ENCODE assay signal across 19 mouse cellular contexts in the genomic region with DNA sequence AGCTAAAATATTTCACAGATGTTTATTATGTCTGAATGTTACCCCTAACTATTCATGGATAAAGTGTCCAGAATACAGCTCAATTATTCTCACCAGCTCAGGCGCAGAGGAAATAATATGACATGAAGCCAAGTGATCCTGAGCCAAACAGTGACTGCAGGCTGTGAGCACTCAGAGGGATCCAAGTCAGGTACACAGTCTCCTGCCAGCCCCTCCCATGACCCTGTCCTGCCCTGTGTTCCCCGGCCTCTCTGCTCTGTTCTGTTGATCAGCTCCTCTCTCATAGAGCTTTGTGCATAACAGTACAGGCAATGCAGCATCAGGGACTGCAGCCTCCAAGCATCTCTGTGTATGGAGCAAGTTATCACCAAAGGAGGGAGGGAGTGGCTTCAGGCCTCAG.
DNase-seq lines count a peak whose midpoint lies in the region; ATAC-seq lines count a peak whose summit lies in the region.
"Had no signal": no experiment of that assay in that cellular context is flagged by ENCODE, and none has a peak within 500 bp of the region (broad histone marks: within the 10 kb centered on the region; RNA-seq: fewer than 3 reads in every experiment).

No protein-coding gene starts in this region.

- H3K27me3 ChIP-seq in heart, embryonic 11.5 days (ENCODE audit: control insufficient read depth, insufficient read depth, low read length) = no peaks in the 10 kb centered on the region
- H3K27me3 ChIP-seq in forebrain, embryonic 10.5 days (ENCODE audit: poor library complexity, severe bottlenecking) = no peaks in the 10 kb centered on the region
- H3K27me3 ChIP-seq: CH12.LX; hindbrain, embryonic 13.5 days; megakaryocyte, embryonic 14.5 days had no signal

- no peaks in the 10 kb centered on the region for H3K9me3 ChIP-seq in heart, embryonic 11.5 days (replicated peaks; ENCODE audit: control insufficient read depth, low read length)
- H3K9me3 ChIP-seq in forebrain, embryonic 10.5 days = no peaks in the 10 kb centered on the region
- H3K9me3 ChIP-seq: hindbrain, embryonic 13.5 days; limb, embryonic 10.5 days had no signal

- H3K36me3 ChIP-seq in heart, embryonic 11.5 days (ENCODE audit: control insufficient read depth, insufficient read depth, low read length) = no peaks in the 10 kb centered on the region
- no peaks in the 10 kb centered on the region for H3K36me3 ChIP-seq in forebrain, embryonic 10.5 days (replicated peaks)
- H3K36me3 ChIP-seq: hindbrain, embryonic 13.5 days; limb, embryonic 10.5 days had no signal

- 38% methylated on average over 2 of the region's 2 CpGs for WGBS in heart, embryonic 11.5 days (ENCODE audit: insufficient replicate concordance)
- WGBS in forebrain, embryonic 10.5 days = 79% methylated on average over 2 of the region's 2 CpGs

- no peak overlapping the region for H3K4me3 ChIP-seq in heart, embryonic 11.5 days (ENCODE audit: low read depth, low read length)
- no peak overlapping the region for H3K4me3 ChIP-seq in forebrain, embryonic 10.5 days
- H3K4me3 ChIP-seq: hindbrain, embryonic 13.5 days; layer of hippocampus, adult 2 months; limb, embryonic 10.5 days; megakaryocyte, embryonic 14.5 days had no signal

- peaks cover 8% of the 10 kb centered on the region for H3K4me1 ChIP-seq in heart, embryonic 11.5 days (ENCODE audit: control insufficient read depth, insufficient read depth, low read length)
- H3K4me1 ChIP-seq in forebrain, embryonic 10.5 days = peaks cover 4% of the 10 kb centered on the region; the same call in 1 of the 2 replicates
- H3K4me1 ChIP-seq: hindbrain, embryonic 13.5 days; limb, embryonic 10.5 days; megakaryocyte, embryonic 14.5 days had no signal

- DNase-seq in gastrocnemius, adult 18-20 months (ENCODE audit: low spot score) = peak; percentile 19
- no peak for DNase-seq in gastrocnemius, postnatal 14 days
- DNase-seq in retina, adult 2 months (ENCODE audit: low read depth, low spot score) = peak; percentile 4
- DNase-seq in retina, embryonic 14.5 days (ENCODE audit: low spot score) = no peak
- peak; percentile 10 to 16 for DNase-seq in heart, postnatal 36 days
- no peak for DNase-seq in left cerebral cortex, adult 8-10 months (ENCODE audit: low spot score in 2 of 2)
- no peak for DNase-seq in forebrain, embryonic 10.5 days (ENCODE audit: extremely low spot score, low spot score)
- DNase-seq: adrenal gland, postnatal 10 days; cerebellum, adult 18-20 months; lung, embryonic 14.5 days had no signal

- no peak overlapping the region for H3K9ac ChIP-seq in heart, embryonic 11.5 days (ENCODE audit: low read depth, low read length)
- H3K9ac ChIP-seq: hindbrain, embryonic 13.5 days; lung, embryonic 14.5 days had no signal

- intact Hi-C loops in gastrocnemius, postnatal 14 days (cut with DNase I; ENCODE audit: low total_unique reads) = no loop called here
- intact Hi-C loops in heart, postnatal 36 days (cut with DNase I) = no loop called here

- H3K4me2 ChIP-seq in heart, embryonic 11.5 days = peak overlapping the region; percentile 24; the same call in 1 of the 2 replicates
- H3K4me2 ChIP-seq: hindbrain, embryonic 13.5 days; liver, embryonic 11.5 days; lung, embryonic 14.5 days had no signal

- no peak overlapping the region for H3K27ac ChIP-seq in heart, embryonic 11.5 days (ENCODE audit: low read depth, low read length)
- no peak overlapping the region for H3K27ac ChIP-seq in forebrain, embryonic 10.5 days
- H3K27ac ChIP-seq: hindbrain, embryonic 13.5 days; kidney, postnatal 0 days; layer of hippocampus, adult 2 months; limb, embryonic 10.5 days had no signal

- no peak for ATAC-seq in heart, embryonic 11.5 days (replicated peaks; ENCODE audit: insufficient number of reproducible peaks, low FRiP score, low TSS enrichment)
- ATAC-seq: intestine, embryonic 16.5 days had no signal

Comparison
In these comparisons a context has a peak if more than half of its experiments do, and no peak if none do; other contexts are left out.
1. DNase-seq: peak in gastrocnemius, adult 18-20 months (single experiment), retina, adult 2 months (single experiment) and heart, postnatal 36 days (2 of 2); none in gastrocnemius, postnatal 14 days (single experiment), retina, embryonic 14.5 days (single experiment), left cerebral cortex, adult 8-10 months (0 of 2) and forebrain, embryonic 10.5 days (single experiment).